Mouse (Mus musculus): Measurements from ENCODE around the gene Syngr1. TPM values are rescaled to one million over a fixed set of nuclear protein-coding genes. Genes with fewer than 3 reads are reported as not detected.

Gene Syngr1
- polyA plus RNA-seq, 1 experiment from 2014 or later: 14.3 TPM

- Histone ChIP-seq H3K27me3 (ENCODE audit: insufficient read depth, low read length) (no peaks in the 10 kb centered on the region), H3K4me1 (ENCODE audit: insufficient read depth, low read length) (peaks cover 30% of the 10 kb centered on the region), H3K4me3 (ENCODE audit: low read length) (no peak overlapping the region), H3K4me2 (replicated peaks; ENCODE audit: low read depth, low read length) (no peak overlapping the region), H3K9ac (replicated peaks; ENCODE audit: low read length) (peak overlapping the region; percentile 38; the same call in 1 of the 2 replicates), H3K27ac (ENCODE audit: low read length) (peak overlapping the region; percentile 92), H3K36me3 (ENCODE audit: insufficient read depth, low read length) (peaks cover 71% of the 10 kb centered on the region), H3K9me3 (ENCODE audit: low read length) (no peaks in the 10 kb centered on the region)
- no peak for ATAC-seq (ENCODE audit: low FRiP score, low TSS enrichment)
- 48% methylated on average over 5 of the region's 5 CpGs for WGBS
These were observed 67.0 kb downstream of the Syngr1 start for GRCm38 (mm10) chr15:80158001-80158706.

- peaks cover 67% of the 10 kb centered on the region for H3K36me3 ChIP-seq (ENCODE audit: insufficient read depth, low read length)
- no peaks in the 10 kb centered on the region for H3K9me3 ChIP-seq (ENCODE audit: low read length)
- H3K4me2 ChIP-seq (replicated peaks; ENCODE audit: low read depth, low read length): no peak overlapping the region
- H3K27me3 ChIP-seq (ENCODE audit: insufficient read depth, low read length): no peaks in the 10 kb centered on the region
- H3K27ac ChIP-seq (ENCODE audit: low read length): peak overlapping the region; percentile 92
- H3K4me1 ChIP-seq (ENCODE audit: insufficient read depth, low read length): peaks cover 30% of the 10 kb centered on the region
- H3K9ac ChIP-seq (replicated peaks; ENCODE audit: low read length): peak overlapping the region; percentile 22; the same call in 1 of the 2 replicates
- H3K4me3 ChIP-seq (ENCODE audit: low read length): no peak overlapping the region
- 32% methylated on average over 4 of the region's 4 CpGs for WGBS
- ATAC-seq (ENCODE audit: low FRiP score, low TSS enrichment): no peak
These were observed 67.6 kb downstream of the Syngr1 start for GRCm38 (mm10) chr15:80158707-80159090.

- 16% methylated on average over 8 of the region's 8 CpGs for WGBS
- 0 out of 2 replicates have a peak overlapping the region, but pooled peaks have one; percentile 29 for H3K9ac ChIP-seq (replicated peaks; ENCODE audit: low read length)
- H3K27me3 ChIP-seq (ENCODE audit: insufficient read depth, low read length): no peaks in the 10 kb centered on the region
- peaks cover 60% of the 10 kb centered on the region for H3K36me3 ChIP-seq (ENCODE audit: insufficient read depth, low read length)
- peak overlapping the region; percentile 92 for H3K27ac ChIP-seq (ENCODE audit: low read length)
- H3K4me3 ChIP-seq (ENCODE audit: low read length): no peak overlapping the region
- H3K9me3 ChIP-seq (ENCODE audit: low read length): no peaks in the 10 kb centered on the region
- peak; percentile 91 for ATAC-seq (ENCODE audit: low FRiP score, low TSS enrichment)
- peaks cover 30% of the 10 kb centered on the region for H3K4me1 ChIP-seq (ENCODE audit: insufficient read depth, low read length)
- H3K4me2 ChIP-seq (replicated peaks; ENCODE audit: low read depth, low read length): no peak overlapping the region
These were observed 68.3 kb downstream of the Syngr1 start for GRCm38 (mm10) chr15:80159286-80159901.

DNA sequence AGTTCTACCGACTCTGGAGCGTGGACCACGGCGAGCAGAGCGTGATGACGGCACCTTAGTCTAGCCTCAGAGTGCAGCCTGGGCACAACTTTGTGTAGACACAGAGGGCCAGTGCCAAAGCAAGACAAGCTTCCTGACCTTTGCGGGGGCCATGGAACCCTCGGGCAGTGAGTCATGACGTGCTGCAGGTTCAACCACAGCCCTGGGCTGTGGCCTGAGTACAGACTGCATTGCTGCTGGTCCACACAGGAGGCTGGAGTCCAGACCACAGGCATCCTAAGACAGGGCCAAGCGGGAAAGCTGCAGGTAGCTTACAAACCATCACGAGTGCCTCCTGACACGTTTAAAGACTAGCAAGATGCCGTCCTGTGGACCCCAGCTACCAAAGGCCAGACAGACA is 69.1 kb downstream of the Syngr1 start:
- Histone ChIP-seq H3K27ac (ENCODE audit: low read length) (peak overlapping the region; percentile 92), H3K36me3 (ENCODE audit: insufficient read depth, low read length) (peaks cover 52% of the 10 kb centered on the region), H3K9ac (replicated peaks; ENCODE audit: low read length) (0 out of 2 replicates have a peak overlapping the region, but pooled peaks have one; percentile 29), H3K4me2 (replicated peaks; ENCODE audit: low read depth, low read length) (no peak overlapping the region), H3K27me3 (ENCODE audit: insufficient read depth, low read length) (no peaks in the 10 kb centered on the region), H3K9me3 (ENCODE audit: low read length) (no peaks in the 10 kb centered on the region), H3K4me3 (ENCODE audit: low read length) (no peak overlapping the region), H3K4me1 (ENCODE audit: insufficient read depth, low read length) (peaks cover 30% of the 10 kb centered on the region)
- no peak for ATAC-seq (ENCODE audit: low FRiP score, low TSS enrichment)
- 70% methylated on average over 13 of the region's 13 CpGs for WGBS

GRCm38 (mm10) chr15:80160726-80161125 is 69.6 kb downstream of the Syngr1 start:
- 85% methylated on average over 4 of the region's 4 CpGs for WGBS
- no peak for ATAC-seq (ENCODE audit: low FRiP score, low TSS enrichment)
- no peak overlapping the region for H3K4me2 ChIP-seq (replicated peaks; ENCODE audit: low read depth, low read length)
- no peak overlapping the region for H3K9ac ChIP-seq (replicated peaks; ENCODE audit: low read length)
- no peak overlapping the region for H3K4me3 ChIP-seq (ENCODE audit: low read length)
- no peaks in the 10 kb centered on the region for H3K27me3 ChIP-seq (ENCODE audit: insufficient read depth, low read length)
- peaks cover 47% of the 10 kb centered on the region for H3K36me3 ChIP-seq (ENCODE audit: insufficient read depth, low read length)
- peaks cover 30% of the 10 kb centered on the region for H3K4me1 ChIP-seq (ENCODE audit: insufficient read depth, low read length)
- H3K9me3 ChIP-seq (ENCODE audit: low read length): no peaks in the 10 kb centered on the region
- H3K27ac ChIP-seq (ENCODE audit: low read length): peak overlapping the region; percentile 92; the same call in 1 of the 2 replicates

GRCm38 (mm10) chr15:80161199-80161598 is 70.1 kb downstream of the Syngr1 start:
- Histone ChIP-seq H3K9ac (replicated peaks; ENCODE audit: low read length) (no peak overlapping the region), H3K36me3 (ENCODE audit: insufficient read depth, low read length) (peaks cover 44% of the 10 kb centered on the region), H3K4me3 (ENCODE audit: low read length) (no peak overlapping the region), H3K27me3 (ENCODE audit: insufficient read depth, low read length) (no peaks in the 10 kb centered on the region), H3K27ac (ENCODE audit: low read length) (no peak overlapping the region), H3K4me2 (replicated peaks; ENCODE audit: low read depth, low read length) (no peak overlapping the region), H3K9me3 (ENCODE audit: low read length) (no peaks in the 10 kb centered on the region), H3K4me1 (ENCODE audit: insufficient read depth, low read length) (peaks cover 30% of the 10 kb centered on the region)
- no peak for ATAC-seq (ENCODE audit: low FRiP score, low TSS enrichment)
- WGBS: 94% methylated on average over 3 of the region's 3 CpGs

GRCm38 (mm10) chr15:80162401-80162964 is 71.3 kb downstream of the Syngr1 start:
- no peak for ATAC-seq (ENCODE audit: low FRiP score, low TSS enrichment)
- H3K27me3 ChIP-seq (ENCODE audit: insufficient read depth, low read length): no peaks in the 10 kb centered on the region
- H3K27ac ChIP-seq (ENCODE audit: low read length): no peak overlapping the region
- H3K4me3 ChIP-seq (ENCODE audit: low read length): no peak overlapping the region
- peaks cover 38% of the 10 kb centered on the region for H3K36me3 ChIP-seq (ENCODE audit: insufficient read depth, low read length)
- H3K4me1 ChIP-seq (ENCODE audit: insufficient read depth, low read length): peaks cover 30% of the 10 kb centered on the region
- H3K9ac ChIP-seq (replicated peaks; ENCODE audit: low read length): no peak overlapping the region
- no peaks in the 10 kb centered on the region for H3K9me3 ChIP-seq (ENCODE audit: low read length)
- no peak overlapping the region for H3K4me2 ChIP-seq (replicated peaks; ENCODE audit: low read depth, low read length)
- WGBS: 72% methylated on average over 4 of the region's 4 CpGs

- Histone ChIP-seq H3K4me2 (replicated peaks; ENCODE audit: low read depth, low read length) (no peak overlapping the region), H3K9ac (replicated peaks; ENCODE audit: low read length) (no peak overlapping the region), H3K4me3 (ENCODE audit: low read length) (no peak overlapping the region), H3K36me3 (ENCODE audit: insufficient read depth, low read length) (peaks cover 31% of the 10 kb centered on the region), H3K9me3 (ENCODE audit: low read length) (no peaks in the 10 kb centered on the region), H3K27me3 (ENCODE audit: insufficient read depth, low read length) (no peaks in the 10 kb centered on the region), H3K27ac (ENCODE audit: low read length) (no peak overlapping the region), H3K4me1 (ENCODE audit: insufficient read depth, low read length) (peaks cover 22% of the 10 kb centered on the region)
- ATAC-seq (ENCODE audit: low FRiP score, low TSS enrichment): no peak
- WGBS: 87% methylated on average over 11 of the region's 11 CpGs
These were observed 72.1 kb downstream of the Syngr1 start for GRCm38 (mm10) chr15:80163274-80163673.

GRCm38 (mm10) chr15:80163716-80164115 is 72.6 kb downstream of the Syngr1 start:
- no peaks in the 10 kb centered on the region for H3K9me3 ChIP-seq (ENCODE audit: low read length)
- H3K27ac ChIP-seq (ENCODE audit: low read length): no peak overlapping the region
- H3K4me3 ChIP-seq (ENCODE audit: low read length): no peak overlapping the region
- peaks cover 26% of the 10 kb centered on the region for H3K36me3 ChIP-seq (ENCODE audit: insufficient read depth, low read length)
- peaks cover 18% of the 10 kb centered on the region for H3K4me1 ChIP-seq (ENCODE audit: insufficient read depth, low read length)
- ATAC-seq (ENCODE audit: low FRiP score, low TSS enrichment): no peak
- H3K4me2 ChIP-seq (replicated peaks; ENCODE audit: low read depth, low read length): no peak overlapping the region
- no peaks in the 10 kb centered on the region for H3K27me3 ChIP-seq (ENCODE audit: insufficient read depth, low read length)
- H3K9ac ChIP-seq (replicated peaks; ENCODE audit: low read length): no peak overlapping the region
- WGBS: 96% methylated on average over 4 of the region's 4 CpGs

- H3K9me3 ChIP-seq (ENCODE audit: low read length): no peaks in the 10 kb centered on the region
- no peak overlapping the region for H3K27ac ChIP-seq (ENCODE audit: low read length)
- no peaks in the 10 kb centered on the region for H3K27me3 ChIP-seq (ENCODE audit: insufficient read depth, low read length)
- peaks cover 21% of the 10 kb centered on the region for H3K36me3 ChIP-seq (ENCODE audit: insufficient read depth, low read length)
- H3K4me3 ChIP-seq (ENCODE audit: low read length): no peak overlapping the region
- H3K4me1 ChIP-seq (ENCODE audit: insufficient read depth, low read length): peaks cover 1% of the 10 kb centered on the region
- no peak overlapping the region for H3K4me2 ChIP-seq (replicated peaks; ENCODE audit: low read depth, low read length)
- H3K9ac ChIP-seq (replicated peaks; ENCODE audit: low read length): no peak overlapping the region
- 48% methylated on average over 5 of the region's 5 CpGs for WGBS
- no peak for ATAC-seq (ENCODE audit: low FRiP score, low TSS enrichment)
These were observed 74.3 kb downstream of the Syngr1 start for GRCm38 (mm10) chr15:80165396-80165795.

Measured in kidney, embryonic 16.5 days (tissue).